Mouse (Mus musculus): Measurements from ENCODE around the gene Lrp2.

The Lrp2 gene

DNA sequence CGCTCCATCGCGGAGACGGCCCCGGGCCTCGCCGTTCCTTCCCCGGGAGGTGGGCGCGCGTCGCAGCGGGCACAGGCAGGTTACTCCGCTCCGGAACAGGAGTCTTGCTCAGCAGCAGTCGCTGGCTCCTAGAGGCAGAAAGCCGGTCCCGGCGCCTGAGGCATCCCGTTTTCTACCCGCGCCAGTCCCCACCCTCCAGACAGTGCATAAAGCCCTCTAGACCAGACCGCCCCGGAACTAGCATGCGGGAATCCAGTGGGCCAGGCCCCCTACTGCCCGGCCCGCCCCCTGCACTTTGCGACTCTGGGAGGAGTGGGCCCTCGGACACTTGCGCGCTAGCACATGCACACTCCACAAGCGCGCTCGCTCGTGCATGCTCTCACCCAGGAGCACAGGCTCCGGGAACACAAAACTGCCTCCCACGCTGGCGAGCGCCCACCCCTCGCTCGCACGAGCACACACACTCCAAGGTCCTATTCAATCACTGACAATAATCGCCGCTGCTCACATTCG, at the start of gene Lrp2:
Lrp2 (minus strand) TSS at position 180 of the 513 bp plus-strand sequence.
- no peak for DNase-seq (ENCODE audit: low spot score in 2 of 2)

DNA sequence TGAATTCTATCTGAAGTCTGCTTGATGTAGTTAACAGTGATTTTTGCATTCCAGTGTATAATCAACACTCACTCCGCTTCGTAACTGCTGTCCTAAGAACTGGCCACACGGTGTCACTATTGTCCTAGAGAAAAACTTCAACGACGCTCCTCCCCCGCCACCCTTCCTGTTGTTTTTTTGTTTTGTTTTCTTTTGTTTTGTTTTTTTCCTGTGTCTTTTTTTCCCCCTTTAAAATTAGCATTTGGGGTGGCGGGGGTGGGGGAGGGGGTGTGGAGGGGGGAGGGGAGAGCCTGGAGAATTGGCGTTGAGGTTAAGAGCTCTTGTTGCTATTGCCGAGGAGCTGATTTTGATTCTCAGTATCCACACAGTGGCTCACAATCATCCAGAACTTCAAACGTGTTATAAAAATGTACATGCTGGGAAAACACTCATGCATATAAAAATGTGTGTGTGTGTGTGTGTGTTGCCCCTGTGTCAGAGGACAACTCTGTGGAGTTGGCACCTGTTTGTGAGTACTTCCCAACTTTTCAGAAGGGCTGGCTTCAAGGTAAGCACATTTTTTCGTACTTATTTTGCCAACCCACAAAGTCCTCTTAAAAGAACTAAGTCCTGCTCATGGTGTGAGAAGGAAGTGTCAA, 49.3 kb upstream of the Lrp2 start:
- DNase-seq (ENCODE audit: low spot score in 2 of 2), result peak; percentile 31 to 51

DNA sequence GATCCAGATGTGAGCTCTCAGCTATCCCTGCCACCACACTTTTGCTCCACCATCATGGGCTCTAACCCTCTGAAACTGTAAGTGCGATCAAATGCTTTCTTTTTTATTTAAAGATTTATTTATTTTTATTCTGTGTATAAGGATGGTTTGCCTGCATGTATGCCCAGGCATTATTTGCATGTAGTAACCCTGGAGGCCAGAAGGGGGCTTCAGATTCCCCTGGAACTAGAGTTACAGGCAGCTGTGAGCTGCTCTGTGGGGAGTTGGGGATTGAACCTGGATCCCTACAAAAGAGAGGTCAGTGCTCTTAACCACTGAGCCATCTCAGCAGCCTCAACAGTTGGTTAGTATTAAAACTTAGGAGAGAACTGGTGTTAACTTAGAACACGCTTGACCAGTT, 45.6 kb upstream of the Lrp2 start:
- DNase-seq (ENCODE audit: low spot score in 2 of 2), result no peak

DNA sequence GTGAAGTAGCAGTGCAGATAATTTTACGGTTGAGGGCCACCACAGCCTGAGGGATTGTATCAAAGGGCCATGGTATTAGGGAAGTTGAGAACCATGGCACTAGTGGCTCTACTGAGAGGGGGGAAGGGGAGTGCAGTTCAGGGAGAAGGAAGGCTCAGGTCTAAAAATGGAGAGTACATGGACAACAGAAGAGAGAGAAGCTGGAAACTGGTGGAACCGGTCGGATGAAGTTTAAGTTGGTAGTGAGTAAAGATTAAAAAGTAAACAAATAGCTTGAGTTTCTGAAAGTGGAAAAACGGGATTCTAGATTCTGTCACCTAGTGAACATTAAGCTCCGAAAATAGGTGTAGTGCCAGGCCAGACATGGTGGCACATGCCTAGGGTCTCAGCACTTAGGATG, 44.9 kb upstream of the Lrp2 start:
- no peak for DNase-seq (ENCODE audit: low spot score in 2 of 2)

DNA sequence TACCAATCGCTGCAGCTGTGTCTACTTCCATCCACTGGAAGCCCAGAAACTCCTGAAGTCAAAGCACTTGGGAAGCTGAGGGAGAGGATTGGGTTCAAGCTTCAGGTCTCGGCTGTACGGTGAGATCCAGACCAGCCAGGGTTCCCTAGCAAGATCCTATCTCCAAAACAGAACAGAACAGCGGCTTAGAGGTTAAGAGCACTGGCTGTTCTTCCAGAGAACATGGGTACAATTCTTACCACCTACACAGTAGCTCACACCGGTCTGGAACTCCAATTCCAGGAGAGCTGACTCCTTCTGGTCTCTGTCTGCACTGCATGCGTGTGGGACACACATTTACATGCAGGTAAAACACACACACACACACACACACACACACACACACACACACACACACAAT, 44.0 kb upstream of the Lrp2 start:
- DNase-seq (ENCODE audit: low spot score in 2 of 2), result no peak

DNA sequence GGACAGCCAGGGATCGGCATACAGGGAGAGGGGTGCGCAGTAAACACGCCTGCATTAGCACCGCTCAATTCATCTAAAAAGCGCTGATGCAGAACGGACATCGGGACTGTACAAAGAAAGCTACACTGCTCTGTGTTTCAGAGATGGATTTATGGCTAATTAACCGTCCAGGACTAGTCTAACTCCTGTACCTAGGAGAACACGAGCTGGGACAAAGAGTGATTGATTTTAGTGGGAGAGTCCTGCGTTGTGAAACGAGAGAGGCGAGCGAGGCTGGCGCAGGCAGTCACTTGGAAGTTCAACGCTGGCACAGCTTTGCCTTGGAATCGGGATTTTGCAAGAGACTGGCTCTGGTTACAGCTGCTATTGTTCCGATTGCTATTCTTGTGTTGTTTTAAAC, 43.4 kb upstream of the Lrp2 start:
- DNase-seq (ENCODE audit: low spot score in 2 of 2), result no peak

DNA sequence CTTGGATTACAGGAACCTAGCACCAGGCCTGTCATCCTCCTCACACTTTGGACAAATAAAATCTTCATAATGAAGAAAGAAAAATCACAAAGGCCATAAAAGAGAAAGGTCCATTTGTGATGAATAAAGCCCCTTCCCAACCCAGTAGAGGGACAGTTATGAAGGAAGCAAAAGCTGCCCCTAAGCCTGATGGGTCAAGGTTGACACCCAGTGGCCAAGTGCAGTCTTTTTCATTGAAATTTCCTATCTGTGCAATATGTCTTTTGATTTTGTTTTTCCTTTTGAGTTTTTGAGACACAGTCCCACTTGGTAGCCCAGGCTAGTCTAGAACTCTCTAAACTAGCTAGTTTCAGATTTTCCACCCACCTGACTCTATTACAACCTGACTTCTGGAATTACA, 33.4 kb upstream of the Lrp2 start:
- no peak for DNase-seq (ENCODE audit: low spot score in 2 of 2)

DNA sequence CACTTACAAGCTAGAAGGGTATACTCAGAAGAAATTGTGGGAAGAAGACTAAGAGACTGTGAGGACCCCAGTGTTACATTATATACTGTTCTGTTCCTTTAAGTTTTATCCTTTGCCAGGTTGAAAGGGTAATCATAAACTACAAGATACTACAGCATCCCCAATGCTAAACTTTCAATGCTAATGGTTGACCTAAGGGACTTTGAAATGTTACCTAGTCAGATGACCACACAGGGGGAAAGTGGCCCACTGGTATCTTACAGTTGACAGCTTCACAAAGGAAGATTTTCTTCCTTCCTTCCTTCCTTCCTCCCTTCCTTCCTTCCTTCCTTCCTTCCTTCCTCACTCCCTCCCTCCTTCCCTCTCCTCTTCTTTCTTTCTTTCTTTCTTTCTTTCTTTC, 32.5 kb upstream of the Lrp2 start:
- no peak for DNase-seq (ENCODE audit: low spot score in 2 of 2)

DNA sequence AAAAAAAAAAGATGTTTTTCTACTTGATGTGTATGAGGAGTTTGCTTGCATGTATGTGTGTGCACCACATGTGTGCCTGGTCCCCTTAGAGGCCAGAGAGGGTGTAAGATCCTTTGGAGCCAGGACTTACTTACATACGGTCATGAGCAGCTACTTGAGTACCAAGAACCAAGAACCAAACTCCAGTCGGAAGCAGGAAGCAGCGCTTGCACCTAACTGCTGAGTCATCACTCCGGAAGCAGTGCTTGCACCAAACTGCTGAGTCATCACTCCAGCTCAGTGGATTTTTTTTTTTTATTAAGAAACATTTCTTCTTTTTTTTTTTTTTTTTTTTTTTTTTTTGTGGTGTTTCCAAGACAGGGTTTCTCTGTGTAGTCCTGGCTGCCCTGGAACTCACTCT, 27.4 kb upstream of the Lrp2 start:
- DNase-seq (ENCODE audit: low spot score in 2 of 2), result no peak

DNA sequence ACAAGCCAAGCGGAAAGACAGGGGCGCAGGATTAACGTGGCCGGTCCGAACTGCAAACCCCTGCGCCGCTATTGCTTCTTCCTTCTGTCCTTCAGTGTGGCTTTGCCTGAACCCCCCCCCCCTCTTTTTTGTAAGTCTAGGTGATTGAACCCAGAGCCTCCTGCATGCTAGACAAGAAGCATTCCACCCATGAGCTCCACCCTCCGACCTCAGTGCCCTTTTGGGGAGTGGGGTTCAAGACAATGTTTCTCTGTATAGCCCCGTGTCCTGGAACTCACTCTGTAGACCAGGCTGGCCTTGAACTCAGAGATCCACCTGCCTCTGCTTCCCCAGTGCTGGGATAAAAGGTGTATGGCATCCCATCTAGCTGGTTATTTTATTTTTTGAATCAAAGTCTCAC, 26.9 kb upstream of the Lrp2 start:
- DNase-seq (ENCODE audit: low spot score in 2 of 2), result no peak

DNA sequence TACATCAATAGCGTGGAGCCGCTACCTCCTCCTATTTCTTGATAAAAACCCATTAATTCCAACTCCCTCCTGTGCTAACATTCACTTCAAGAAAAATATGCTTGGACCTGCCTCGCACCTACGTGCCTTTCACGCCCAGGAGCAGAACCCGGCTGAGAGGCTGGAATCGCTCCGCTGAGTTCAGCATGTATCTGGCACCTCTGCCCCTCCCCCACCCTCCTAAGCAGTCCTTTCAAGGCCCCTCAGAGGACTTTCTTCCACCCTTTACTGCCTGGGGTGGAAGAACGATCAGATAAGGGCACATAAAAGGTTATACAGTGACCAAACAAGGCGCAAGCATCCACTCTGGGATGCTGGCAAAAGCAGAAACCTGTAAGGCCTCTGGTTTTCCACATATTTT, 26.4 kb upstream of the Lrp2 start:
- no peak for DNase-seq (ENCODE audit: low spot score in 2 of 2)

DNA sequence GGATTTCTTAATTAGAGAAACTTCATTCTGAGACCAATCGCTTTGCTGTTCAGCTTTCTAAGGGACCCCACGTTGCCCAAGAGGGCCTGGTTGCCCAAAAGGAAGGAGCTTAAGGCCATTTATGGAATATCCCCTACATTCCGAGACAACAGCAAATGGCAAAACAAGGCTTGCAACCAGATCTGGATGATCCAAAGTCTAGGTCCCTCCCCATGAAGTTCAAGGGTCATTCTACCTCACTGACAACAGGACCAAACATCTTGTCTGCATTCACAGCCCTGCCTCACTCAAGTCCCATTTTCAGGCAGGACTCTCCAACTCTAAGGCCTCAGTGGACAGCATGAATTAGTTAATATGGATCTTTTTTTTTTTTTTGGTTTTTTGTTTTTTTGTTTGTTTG, 20.8 kb upstream of the Lrp2 start:
- DNase-seq (ENCODE audit: low spot score in 2 of 2), result no peak

DNA sequence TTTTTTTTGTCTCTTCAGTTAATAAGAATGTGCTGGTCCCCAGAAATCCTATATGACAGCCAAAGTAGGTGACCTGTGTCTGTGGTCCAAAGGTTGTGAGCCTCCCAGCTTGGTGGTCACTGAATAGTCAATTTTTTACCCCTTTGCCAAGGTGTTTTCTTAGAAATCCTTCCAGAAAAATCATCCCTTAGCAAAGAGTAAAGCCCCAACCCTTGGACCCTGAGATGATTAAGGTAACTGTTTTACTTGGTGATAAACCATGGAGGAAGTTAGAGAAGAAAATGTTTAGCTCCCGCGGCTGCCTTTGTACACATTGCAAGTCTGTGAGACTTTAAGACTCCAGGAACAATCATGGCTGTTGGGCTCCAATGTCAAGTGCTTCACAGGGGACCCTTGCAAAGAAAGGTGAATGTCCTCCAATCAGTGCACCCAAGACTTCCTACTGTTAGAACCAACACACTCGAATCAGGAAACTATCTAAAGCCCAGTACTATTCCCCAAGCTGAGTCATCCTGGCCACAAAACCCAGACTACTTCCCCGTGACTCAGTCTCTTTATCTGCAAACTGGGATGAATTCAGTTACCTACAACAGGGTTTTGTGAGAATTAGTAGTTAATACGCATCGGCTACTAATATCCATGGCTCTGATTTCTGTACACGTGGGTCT, 18.0 kb upstream of the Lrp2 start:
- no peak for DNase-seq (ENCODE audit: low spot score in 2 of 2)

DNA sequence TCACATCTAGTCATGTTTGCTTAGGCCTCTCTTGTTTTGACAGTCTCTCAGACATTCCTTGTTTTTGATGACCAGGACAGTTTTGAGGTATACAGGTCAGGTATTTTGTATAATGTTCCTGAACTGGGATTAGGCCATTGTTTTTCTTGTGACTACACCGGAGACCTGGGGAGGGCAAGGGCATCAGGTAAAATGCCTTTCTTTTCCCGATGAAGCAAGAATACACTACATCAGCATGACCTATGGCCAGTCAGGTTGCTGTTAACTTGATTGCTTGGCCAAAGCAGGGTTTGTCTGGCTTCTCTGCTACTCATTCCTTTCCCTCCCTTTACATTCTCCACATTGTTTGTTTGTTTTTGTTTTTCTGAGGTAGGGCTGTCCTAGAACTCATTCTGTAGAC, 7.3 kb upstream of the Lrp2 start:
- DNase-seq (ENCODE audit: low spot score in 2 of 2), result no peak

DNA sequence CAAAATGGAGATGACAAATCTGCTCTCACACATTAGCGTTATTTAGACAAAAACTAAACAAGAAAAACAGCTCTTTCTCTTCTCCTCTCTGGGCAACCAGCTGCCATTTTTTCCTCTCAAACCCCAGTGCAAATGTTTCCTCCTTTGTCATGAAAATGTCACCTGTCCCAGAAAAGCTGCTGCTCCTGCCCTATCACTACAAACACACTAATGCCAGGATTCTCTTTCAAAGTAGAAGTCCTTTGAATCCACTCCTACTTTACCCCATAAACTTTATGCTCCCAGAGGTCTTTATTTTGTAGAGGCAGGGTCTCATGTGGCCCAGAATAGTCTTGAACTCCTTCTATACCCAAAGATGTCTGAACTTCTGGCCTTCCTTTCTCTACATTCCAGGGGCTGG, 6.7 kb upstream of the Lrp2 start:
- DNase-seq (ENCODE audit: low spot score in 2 of 2), result no peak

DNA sequence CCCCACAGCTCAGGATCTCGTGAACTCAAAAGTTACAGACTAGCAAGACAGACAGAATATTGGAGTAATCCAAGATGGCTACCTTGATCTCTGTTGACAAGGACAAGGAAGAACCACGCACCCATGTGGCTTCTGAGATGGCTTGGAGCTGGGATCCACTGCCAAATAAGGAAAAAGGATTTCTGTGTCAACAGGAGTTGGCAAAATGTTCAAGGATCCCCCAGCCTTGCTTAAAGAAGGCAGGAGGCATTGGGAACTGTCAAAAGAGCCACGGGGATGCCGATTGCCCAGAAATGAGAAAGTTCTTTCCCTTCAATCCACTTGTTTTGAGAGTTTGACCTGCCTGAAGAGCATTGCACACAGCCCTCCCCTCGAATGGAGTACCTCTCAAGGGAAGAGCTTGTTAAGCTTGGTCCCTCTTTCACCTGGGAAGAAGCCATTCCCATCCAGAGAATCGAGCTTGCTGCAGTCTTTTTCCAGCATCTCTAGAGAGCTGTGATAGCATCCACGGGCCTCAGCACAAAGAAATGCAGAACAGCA, 6.2 kb upstream of the Lrp2 start:
- DNase-seq (ENCODE audit: low spot score in 2 of 2), result no peak

DNA sequence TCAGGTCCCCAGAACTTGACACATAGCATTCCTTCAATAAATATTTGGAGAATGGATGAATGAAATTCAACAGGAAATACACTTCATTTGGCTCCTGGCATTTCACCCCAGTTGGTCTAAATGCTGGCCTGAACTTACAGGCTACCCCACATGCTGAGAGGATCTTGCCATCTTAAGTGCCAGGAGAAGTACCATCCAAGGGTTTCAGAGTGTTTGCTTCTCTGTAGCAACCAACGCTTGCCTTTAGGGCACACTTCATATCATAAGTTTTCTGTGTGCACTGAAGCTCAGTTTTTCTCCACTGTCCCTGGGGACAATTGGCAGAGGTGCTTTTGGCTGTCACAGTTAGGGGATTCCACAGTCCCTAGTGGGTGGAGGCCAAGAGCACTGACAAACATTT, 4.7 kb upstream of the Lrp2 start:
- DNase-seq (ENCODE audit: low spot score in 2 of 2), result no peak

DNA sequence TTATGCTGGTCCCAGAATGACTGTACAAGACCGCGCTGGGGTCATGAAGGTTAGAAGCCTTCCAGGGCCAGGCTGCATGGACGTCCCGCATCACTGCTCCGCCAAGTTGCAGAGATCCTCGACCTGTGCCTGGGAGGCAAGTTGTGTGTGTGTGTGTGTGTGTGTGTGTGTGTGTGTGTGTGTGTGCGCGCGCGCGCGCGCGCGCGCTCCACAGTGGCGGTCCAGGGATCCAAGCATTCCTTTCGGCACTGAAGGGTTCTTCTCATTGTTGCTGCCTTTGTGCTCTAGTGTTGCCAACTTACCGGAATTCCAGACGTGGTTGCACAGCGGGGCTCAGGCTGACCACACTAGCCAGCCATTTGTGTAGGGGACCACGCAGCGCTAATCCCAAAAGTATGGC, 2.0 kb upstream of the Lrp2 start:
- no peak for DNase-seq (ENCODE audit: low spot score in 2 of 2)

DNA sequence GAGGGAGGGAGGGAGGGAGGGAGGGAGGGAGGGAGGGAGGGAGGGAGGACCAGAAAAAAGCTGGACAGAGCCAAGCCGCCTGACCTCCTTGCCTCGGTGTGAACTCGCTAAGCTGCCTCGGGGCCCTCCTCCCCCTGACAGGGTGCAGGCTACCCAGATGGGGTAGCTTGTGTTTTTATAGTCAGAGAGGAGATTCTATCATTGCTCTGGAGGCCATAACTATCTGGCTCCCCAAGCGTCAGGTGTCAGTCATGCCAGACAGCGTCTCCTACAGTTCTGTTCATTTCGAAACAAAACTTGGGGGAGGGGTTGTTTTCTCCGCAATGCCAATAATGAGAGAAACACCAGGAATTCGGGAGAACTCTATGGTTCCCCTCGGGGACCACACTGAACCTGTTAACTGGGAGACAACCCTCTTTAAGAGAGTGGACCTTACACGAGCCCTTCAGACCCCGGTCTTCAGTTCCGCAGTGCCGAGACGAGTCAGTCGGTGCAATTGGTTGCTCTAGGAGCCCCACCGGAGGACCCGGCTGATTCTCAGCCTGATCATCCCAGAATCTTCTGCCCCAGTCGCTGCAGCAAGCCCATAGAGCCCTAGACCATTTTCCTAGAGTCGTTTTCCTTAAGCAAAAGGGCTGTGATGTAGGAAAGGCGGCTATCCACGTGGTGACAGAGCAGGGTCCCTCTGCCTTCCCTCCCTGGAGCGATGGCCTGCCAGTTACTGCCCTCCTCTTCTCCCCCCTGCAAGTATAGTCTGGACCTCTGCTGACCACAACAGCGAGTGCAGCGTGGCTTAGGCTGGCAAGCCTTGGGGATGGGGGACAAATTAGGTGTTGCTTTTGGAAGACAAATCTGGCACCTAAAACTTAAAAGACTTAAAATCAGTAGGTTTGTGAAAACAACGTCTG, 1.2 kb upstream of the Lrp2 start:
- DNase-seq (ENCODE audit: low spot score in 2 of 2), result no peak

DNA sequence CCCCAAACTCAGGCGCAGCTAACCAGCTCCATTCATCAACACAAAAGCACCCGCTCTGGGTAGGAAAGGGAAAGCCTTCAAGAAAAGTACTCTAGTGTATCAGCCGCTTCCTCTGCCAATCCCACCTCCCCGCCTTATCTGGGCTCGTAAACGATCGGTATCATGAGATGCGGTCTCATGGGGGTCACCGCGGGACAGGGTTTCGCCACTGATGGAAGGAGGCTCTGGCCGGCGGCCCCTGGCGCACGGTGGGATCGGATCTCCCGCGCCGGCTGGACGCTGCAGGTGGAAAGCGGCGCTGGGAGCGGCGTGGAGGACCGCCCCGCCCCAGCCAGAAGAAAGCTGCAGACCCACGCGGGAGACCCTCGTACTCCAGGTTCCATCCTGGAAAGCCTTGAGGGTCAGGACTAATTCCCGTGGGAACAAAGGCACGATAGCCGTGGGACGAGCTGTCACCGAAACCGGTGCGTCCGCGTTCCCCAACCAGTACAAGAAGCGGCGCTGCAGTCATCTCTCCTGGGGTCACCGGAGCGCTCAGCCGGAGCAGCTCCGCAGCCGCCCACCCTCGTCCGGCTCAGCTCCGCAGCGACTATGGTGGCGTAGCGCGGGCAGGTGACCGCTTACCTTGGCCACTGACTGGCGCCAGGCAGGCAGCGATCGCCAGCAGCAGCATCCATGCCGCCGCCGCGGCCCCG, 527 bp downstream of the Lrp2 start:
- DNase-seq (ENCODE audit: low spot score in 2 of 2), result no peak

DNA sequence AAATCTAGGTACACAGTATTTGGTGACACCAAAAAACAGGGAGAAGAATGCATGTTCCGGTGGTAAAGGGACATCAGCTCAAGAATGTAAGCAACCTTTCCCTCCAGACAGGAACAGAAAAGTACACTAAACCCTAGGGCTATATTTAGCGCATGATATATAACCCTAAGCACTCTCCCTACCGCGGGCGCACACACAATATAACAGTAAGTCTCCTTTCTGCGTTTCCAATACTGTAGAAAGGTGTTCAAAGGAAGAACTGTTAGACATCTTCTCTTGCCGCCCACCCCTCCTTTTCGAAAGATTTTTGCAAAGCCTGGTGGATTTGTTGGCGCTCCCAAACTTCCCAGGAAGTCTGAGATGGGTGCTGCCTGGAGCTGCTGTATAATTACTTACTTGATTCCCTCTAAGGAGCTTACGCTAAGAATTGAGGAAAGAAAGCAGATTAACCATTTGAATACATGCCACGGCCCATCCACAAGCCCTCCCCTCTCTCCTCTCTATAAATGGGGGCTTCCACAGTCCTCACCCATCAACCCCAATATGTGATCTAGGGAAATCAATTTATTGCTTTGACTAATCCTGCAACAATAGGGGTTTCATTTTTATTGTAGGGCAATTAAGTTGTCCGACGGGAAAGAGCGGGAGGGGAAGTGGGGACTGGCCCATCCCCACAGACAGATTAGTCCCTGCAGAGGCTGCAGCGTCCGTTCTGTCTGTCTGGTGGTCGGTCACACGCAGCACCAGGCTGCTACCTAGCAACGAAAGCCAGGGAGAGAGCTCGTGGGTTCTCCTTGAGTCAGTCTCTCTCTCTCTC, 1.5 kb downstream of the Lrp2 start:
- DNase-seq (ENCODE audit: low spot score in 2 of 2), result no peak
